Mouse (Mus musculus) hindbrain, embryonic 11.5 days (tissue): ENCODE data around the gene Lekr1. TPM values are rescaled to one million over a fixed set of nuclear protein-coding genes. Genes with fewer than 3 reads are reported as not detected.

Experiments used
- ATAC-seq: fragments of 200-750 bp; cut with Nextera tagmentation; 2 replicates; pipeline ENCODE4 v1.8.0; 2017; ENCODE audit warnings: mild to moderate bottlenecking, moderate TSS enrichment, moderate library complexity; ENCODE audit not compliant: low FRiP score
- DNase-seq: peaks from one replicate; pipeline ENCODE4 v3.0.0-alpha.2; 2015; ENCODE audit warnings: low spot score
- H3K27ac ChIP-seq: fragments of 300-500 bp; sonication (generic); 2 replicates; pipeline ENCODE4 v1.5.1; 2014; ENCODE audit warnings: mild to moderate bottlenecking, low read depth, low read length
- H3K27me3 ChIP-seq: fragments of 300-500 bp; sonication (generic); 2 replicates; pipeline ENCODE4 v1.6.1; 2014; ENCODE audit warnings: mild to moderate bottlenecking, low read length, moderate library complexity, mixed read lengths; ENCODE audit not compliant: control insufficient read depth, insufficient read depth
- H3K36me3 ChIP-seq: fragments of 300-500 bp; sonication (generic); 2 replicates; pipeline ENCODE4 v1.6.1; 2014; ENCODE audit warnings: mild to moderate bottlenecking, low read length, moderate library complexity, mixed read lengths; ENCODE audit not compliant: control insufficient read depth, insufficient read depth
- H3K4me1 ChIP-seq: fragments of 300-500 bp; sonication (generic); replicated peaks from 2 replicates; pipeline ENCODE4 v1.6.1; 2014; ENCODE audit warnings: low read length, mixed read lengths; ENCODE audit not compliant: control insufficient read depth, insufficient read depth
- H3K4me2 ChIP-seq: fragments of 300-500 bp; sonication (generic); replicated peaks from 2 replicates; pipeline ENCODE4 v1.6.1; 2014; ENCODE audit warnings: mild to moderate bottlenecking, low read depth, low read length
- H3K4me3 ChIP-seq: fragments of 300-500 bp; sonication (generic); 2 replicates; pipeline ENCODE4 v1.5.1; 2014; ENCODE audit warnings: low read depth, low read length
- H3K9ac ChIP-seq: fragments of 300-500 bp; sonication (generic); 2 replicates; pipeline ENCODE4 v1.6.1; 2014; ENCODE audit warnings: low read depth, low read length
- H3K9me3 ChIP-seq: fragments of 300-500 bp; sonication (generic); 2 replicates; pipeline ENCODE4 v1.6.1; 2016; ENCODE audit warnings: low read length; ENCODE audit not compliant: control insufficient read depth
- WGBS: fragments of 180-500 bp; shearing (Covaris S2); extraction: QIAGEN DNeasy Blood & Tissue Kit; methylation state at CpG from one replicate; pipeline ENCODE4 v1.1.7; 2014; 5-methylcytosine and 5-hydroxymethylcytosine counted together
- polyA plus RNA-seq: library from polyadenylated mRNA; unstranded; fragments of >200 nt; fragmentation: Nextera tagmentation; extraction: Ambion mirVana; gene quantifications from 2 replicates; pipeline ENCODE4 v1.2.1, GENCODE M21; 2014

Gene Lekr1
- polyA plus RNA-seq, 1 experiment from 2014 or later, result 7.6 TPM

DNA sequence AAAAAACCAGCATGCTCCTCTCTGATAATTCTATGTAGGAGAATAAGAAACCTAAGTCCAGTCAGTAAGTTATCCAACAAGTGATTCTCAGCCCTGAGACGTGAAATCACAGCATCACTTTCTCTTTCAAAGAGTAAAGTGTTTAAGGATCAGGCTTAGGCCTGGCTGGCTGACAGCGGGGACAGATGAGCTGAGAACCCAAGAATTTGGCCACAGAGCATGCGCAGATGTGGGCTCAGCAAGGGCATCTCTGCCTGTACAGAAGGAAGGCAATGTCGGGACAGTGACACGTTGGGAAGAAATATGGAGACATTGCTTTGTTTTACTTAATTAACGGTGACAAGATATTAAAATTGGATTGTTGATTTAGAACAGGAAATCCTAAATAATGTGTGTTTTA lies 160.7 kb downstream of the Lekr1 start:
- peaks cover 4% of the 10 kb centered on the region; the same call in 1 of the 2 replicates for H3K4me1 ChIP-seq
- no peak overlapping the region for H3K4me3 ChIP-seq
- H3K9ac ChIP-seq, result no peak overlapping the region
- H3K36me3 ChIP-seq, result no peaks in the 10 kb centered on the region
- H3K9me3 ChIP-seq, result no peaks in the 10 kb centered on the region
- H3K4me2 ChIP-seq, result no peak overlapping the region
- no peak overlapping the region for H3K27ac ChIP-seq
- no peaks in the 10 kb centered on the region for H3K27me3 ChIP-seq
- no peak for DNase-seq
- 81% methylated on average over 6 of the region's 6 CpGs for WGBS
- no peak for ATAC-seq

DNA sequence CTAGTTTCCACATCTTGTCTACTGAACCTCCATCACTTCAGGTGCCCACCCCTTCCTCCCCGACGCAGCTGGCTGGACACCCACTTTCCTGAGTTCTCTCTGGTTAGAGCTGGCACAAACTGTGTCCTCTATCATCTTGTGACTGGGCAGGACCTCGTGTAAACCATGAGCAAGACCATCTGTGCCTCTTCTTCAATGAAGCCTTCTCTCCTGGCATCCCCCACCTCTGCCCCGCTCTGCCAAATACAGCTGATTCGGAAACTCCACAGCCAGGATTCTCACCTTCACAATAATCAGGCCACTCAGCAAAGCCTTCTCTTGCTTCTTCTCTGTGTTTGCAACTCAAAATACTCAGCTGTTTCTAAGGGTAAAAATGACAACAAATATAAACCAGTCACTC lies 161.4 kb downstream of the Lekr1 start:
- no peak overlapping the region for H3K9ac ChIP-seq
- no peaks in the 10 kb centered on the region for H3K36me3 ChIP-seq
- H3K4me3 ChIP-seq, result no peak overlapping the region
- WGBS, result 89% methylated on average over 5 of the region's 5 CpGs
- DNase-seq (no peak), ATAC-seq (no peak)
- no peak overlapping the region for H3K4me2 ChIP-seq
- peaks cover 4% of the 10 kb centered on the region; the same call in 1 of the 2 replicates for H3K4me1 ChIP-seq
- no peaks in the 10 kb centered on the region for H3K9me3 ChIP-seq
- no peak overlapping the region for H3K27ac ChIP-seq
- no peaks in the 10 kb centered on the region for H3K27me3 ChIP-seq

DNA sequence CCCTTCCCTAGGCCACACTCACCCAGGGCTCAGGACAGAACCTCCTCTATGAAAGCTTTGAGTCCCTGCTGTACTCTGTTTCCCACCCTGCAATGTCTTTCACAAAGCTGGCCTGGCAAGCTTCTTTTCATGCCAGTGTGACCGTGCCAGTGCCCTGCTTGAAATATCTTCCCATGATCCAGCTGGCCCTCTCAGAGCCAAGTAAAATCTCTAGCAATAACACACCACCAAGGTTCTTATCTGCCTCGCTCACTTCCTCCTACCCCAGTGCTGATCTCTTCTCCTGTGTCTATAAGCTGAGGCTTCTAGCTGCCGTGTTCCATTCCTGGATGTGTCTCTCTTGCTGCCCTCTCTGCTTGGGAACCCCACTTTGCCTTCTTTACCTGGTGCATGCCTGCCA lies 162.0 kb downstream of the Lekr1 start:
- Histone ChIP-seq H3K9me3 (no peaks in the 10 kb centered on the region), H3K4me3 (no peak overlapping the region), H3K4me2 (no peak overlapping the region), H3K36me3 (no peaks in the 10 kb centered on the region), H3K27me3 (no peaks in the 10 kb centered on the region), H3K4me1 (peaks cover 4% of the 10 kb centered on the region; the same call in 1 of the 2 replicates), H3K9ac (no peak overlapping the region), H3K27ac (no peak overlapping the region)
- ATAC-seq (no peak), DNase-seq (no peak)
- 85% methylated on average over 3 of the region's 3 CpGs for WGBS

DNA sequence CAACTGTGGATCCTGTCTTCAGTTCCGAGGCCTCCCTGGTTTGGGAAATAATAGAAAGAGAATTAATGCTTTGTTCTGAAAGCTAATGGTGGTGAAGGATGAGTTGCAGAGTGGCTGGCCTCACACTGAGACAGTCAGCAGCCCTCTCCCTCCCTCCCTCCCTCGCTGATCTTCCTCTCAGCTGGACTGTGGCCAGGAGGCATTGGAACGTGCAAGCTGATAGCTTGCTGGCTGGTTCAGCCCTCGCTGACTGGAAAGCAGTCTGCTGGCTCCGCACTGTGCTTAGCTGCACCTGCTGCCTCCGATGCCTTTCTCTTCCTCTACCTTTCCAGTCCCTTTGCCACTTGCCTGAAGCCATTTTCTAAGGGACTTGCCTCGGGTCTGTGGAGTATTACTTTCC lies 163.2 kb downstream of the Lekr1 start:
- peaks cover 4% of the 10 kb centered on the region; the same call in 1 of the 2 replicates for H3K4me1 ChIP-seq
- no peak overlapping the region for H3K27ac ChIP-seq
- peak; percentile 28 for DNase-seq
- no peaks in the 10 kb centered on the region for H3K9me3 ChIP-seq
- ATAC-seq, result peak; percentile 71
- no peak overlapping the region for H3K4me2 ChIP-seq
- 16% methylated on average over 7 of the region's 7 CpGs for WGBS
- no peaks in the 10 kb centered on the region for H3K27me3 ChIP-seq
- H3K9ac ChIP-seq, result no peak overlapping the region
- H3K4me3 ChIP-seq, result no peak overlapping the region
- H3K36me3 ChIP-seq, result no peaks in the 10 kb centered on the region

DNA sequence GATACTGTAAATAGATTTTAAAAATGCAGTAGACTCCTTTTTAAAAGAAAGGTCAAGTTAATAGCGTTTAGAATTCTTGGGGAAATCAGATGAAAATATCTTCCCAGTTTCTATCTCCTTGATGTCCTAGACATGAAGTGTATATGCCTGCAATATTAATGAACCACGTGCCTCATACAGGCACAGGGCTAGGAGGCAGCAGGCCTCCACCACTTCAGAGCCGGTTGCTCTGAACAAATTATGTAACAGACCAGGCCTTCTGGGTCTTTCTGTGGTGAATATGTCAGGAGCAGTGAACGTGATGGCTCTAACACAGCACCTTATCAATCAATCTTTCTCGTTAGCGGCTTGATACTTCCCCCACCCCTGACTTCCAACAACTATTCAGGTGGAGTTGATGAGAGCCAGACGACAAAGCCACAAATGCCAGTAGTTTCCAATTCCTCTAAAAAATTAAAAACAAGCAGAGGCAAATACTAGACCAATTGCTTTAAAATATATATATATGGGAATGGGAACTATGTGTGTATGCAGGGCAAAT lies 164.0 kb downstream of the Lekr1 start:
- H3K9me3 ChIP-seq, result no peaks in the 10 kb centered on the region
- no peak for DNase-seq
- no peak overlapping the region for H3K4me3 ChIP-seq
- H3K27me3 ChIP-seq, result no peaks in the 10 kb centered on the region
- H3K9ac ChIP-seq, result no peak overlapping the region
- no peak overlapping the region for H3K4me2 ChIP-seq
- WGBS, result 68% methylated on average over 7 of the region's 7 CpGs
- no peak overlapping the region for H3K27ac ChIP-seq
- H3K36me3 ChIP-seq, result no peaks in the 10 kb centered on the region
- no peak for ATAC-seq
- peaks cover 4% of the 10 kb centered on the region; the same call in 1 of the 2 replicates for H3K4me1 ChIP-seq

DNA sequence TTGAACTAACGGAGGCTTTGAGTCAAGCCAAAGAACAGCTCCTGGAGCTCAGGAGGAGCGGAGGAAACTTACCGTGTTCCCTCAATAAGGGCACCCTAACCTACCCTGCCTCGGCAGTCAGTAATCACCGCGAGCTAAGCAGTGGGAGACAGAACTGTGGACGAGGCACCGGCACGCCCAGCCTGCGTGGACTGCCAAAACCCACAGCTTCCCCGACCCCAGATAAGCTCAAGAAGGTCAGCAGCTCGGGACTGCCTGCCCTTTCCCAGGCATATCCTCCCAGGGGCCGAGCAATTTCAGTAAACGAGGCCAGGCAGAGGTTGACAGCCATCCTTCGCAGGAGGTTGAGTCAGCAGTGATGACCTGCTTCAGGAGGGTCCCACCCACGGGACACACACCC lies 164.8 kb downstream of the Lekr1 start:
- Histone ChIP-seq H3K4me2 (no peak overlapping the region), H3K36me3 (no peaks in the 10 kb centered on the region), H3K9ac (no peak overlapping the region), H3K4me3 (no peak overlapping the region), H3K27ac (no peak overlapping the region), H3K27me3 (no peaks in the 10 kb centered on the region), H3K9me3 (no peaks in the 10 kb centered on the region), H3K4me1 (peaks cover 4% of the 10 kb centered on the region; the same call in 1 of the 2 replicates)
- 42% methylated on average over 16 of the region's 16 CpGs for WGBS
- ATAC-seq (no peak), DNase-seq (no peak)

DNA sequence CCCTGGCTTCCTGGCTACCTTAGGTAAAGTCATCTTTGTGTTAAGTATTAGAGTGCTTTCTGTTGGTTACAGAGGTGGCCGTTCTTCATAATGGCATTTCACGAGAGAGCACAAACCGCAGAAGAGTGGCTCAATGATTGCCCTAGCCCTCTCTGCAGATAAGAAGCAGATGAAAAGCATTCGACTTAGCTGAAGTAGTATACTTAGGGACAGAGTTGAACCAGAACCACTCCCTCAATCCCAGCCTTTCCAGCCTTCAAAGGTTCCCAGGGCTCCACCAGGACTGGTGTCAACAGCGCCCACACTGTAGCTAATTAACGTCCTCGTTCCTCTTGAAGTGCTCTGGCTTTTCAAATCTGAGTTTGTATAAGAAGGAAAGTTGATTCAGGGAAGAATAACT lies 166.4 kb downstream of the Lekr1 start:
- no peaks in the 10 kb centered on the region for H3K9me3 ChIP-seq
- ATAC-seq (no peak), DNase-seq (no peak)
- no peak overlapping the region for H3K4me2 ChIP-seq
- 81% methylated on average over 7 of the region's 7 CpGs for WGBS
- H3K4me1 ChIP-seq, result peaks cover 4% of the 10 kb centered on the region; the same call in 1 of the 2 replicates
- no peak overlapping the region for H3K27ac ChIP-seq
- no peaks in the 10 kb centered on the region for H3K27me3 ChIP-seq
- H3K36me3 ChIP-seq, result no peaks in the 10 kb centered on the region
- H3K9ac ChIP-seq, result no peak overlapping the region
- H3K4me3 ChIP-seq, result no peak overlapping the region

DNA sequence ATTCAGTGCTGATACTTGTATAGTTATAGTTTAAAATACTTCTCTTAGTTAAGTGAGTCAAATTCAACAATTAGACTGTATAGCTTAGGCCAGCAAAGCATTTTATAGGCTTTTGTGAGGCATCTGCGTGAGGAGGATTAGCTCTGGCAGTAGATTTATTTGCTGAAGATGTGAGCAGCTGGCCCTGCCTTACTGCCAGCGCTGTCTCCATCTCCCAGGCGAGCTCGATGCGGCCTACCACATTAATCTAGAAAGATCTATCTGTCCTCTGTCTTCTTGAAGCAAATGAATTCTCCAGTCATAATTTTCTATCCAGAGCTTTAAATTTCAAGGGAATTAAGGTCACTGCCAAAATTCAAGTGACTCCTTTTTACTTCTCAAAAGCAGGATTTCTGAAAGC lies 170.4 kb downstream of the Lekr1 start:
- DNase-seq (no peak), ATAC-seq (no peak)

DNA sequence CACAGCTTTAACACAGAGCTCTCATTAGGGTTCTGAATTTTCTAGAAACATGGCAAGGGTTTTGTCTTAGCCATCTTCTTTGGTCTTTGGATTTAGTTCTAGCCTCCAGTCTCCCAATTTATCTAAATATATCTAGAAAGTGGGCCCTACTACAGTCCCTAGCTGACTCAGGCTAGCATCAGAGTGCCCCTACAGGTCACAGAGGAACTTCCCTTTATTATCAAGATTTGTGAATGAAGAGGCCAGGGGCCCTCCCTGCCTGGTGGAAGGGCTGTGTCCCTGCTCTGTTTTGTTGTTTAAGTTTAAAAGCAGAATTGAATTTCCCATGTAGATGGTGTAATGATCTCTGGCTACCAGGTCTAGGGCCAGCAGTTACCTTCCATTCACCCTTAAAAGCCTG lies 173.6 kb downstream of the Lekr1 start:
- no peak for ATAC-seq
- Histone ChIP-seq H3K4me1 (no peaks in the 10 kb centered on the region), H3K4me2 (no peak overlapping the region), H3K4me3 (no peak overlapping the region), H3K27ac (no peak overlapping the region), H3K9ac (no peak overlapping the region), H3K27me3 (no peaks in the 10 kb centered on the region), H3K9me3 (no peaks in the 10 kb centered on the region), H3K36me3 (no peaks in the 10 kb centered on the region)
- DNase-seq, result no peak

More for the DNA sequence above, 170.4 kb downstream of the Lekr1 start:
- Histone ChIP-seq H3K9ac (no peak overlapping the region), H3K36me3 (no peaks in the 10 kb centered on the region), H3K27me3 (no peaks in the 10 kb centered on the region), H3K4me1 (no peaks in the 10 kb centered on the region), H3K4me2 (no peak overlapping the region), H3K4me3 (no peak overlapping the region), H3K27ac (no peak overlapping the region), H3K9me3 (no peaks in the 10 kb centered on the region)
- WGBS, result 90% methylated on average over 5 of the region's 5 CpGs
